Mouse (Mus musculus) liver, adult 10 weeks (tissue): ENCODE data around the gene Col17a1. TPM values are rescaled to one million over a fixed set of nuclear protein-coding genes. Genes with fewer than 3 reads are reported as not detected.

ENCODE experiments used
- polyA plus RNA-seq: library from polyadenylated mRNA; stranded (reverse); fragments of 350-450 nt; fragmentation: Illumina TruSeq; extraction: RNeasy Lipid Tissue Mini Kit (QIAGEN cat#74804); gene quantifications from one replicate; pipeline ENCODE4 v1.2.3, GENCODE M21; 2014; ENCODE audit warnings: low read depth, low replicate concordance

Col17a1 gene
- polyA plus RNA-seq, result not detected

DNA sequence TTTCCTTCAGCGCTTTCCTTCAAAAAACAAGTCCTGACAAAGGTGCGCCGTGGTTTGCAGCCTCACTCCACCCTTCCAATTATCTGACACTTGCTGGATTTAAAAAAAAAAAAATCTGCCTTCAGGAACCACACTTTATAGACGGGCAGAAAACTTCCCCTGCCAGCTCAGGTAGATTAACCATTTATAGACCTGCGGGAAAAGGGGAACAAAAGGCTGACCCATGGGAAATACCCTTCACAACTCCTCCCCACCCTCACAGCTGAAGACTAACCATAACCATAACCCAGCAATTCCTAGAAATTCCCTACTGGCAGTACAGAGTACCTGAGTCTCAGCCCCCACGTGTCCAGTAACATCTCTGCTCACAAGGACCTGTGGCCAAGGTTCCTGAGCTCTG, at the start of gene Col17a1:
Col17a1 (minus strand) TSS at position 101 of the 400 bp plus-strand sequence.

DNA sequence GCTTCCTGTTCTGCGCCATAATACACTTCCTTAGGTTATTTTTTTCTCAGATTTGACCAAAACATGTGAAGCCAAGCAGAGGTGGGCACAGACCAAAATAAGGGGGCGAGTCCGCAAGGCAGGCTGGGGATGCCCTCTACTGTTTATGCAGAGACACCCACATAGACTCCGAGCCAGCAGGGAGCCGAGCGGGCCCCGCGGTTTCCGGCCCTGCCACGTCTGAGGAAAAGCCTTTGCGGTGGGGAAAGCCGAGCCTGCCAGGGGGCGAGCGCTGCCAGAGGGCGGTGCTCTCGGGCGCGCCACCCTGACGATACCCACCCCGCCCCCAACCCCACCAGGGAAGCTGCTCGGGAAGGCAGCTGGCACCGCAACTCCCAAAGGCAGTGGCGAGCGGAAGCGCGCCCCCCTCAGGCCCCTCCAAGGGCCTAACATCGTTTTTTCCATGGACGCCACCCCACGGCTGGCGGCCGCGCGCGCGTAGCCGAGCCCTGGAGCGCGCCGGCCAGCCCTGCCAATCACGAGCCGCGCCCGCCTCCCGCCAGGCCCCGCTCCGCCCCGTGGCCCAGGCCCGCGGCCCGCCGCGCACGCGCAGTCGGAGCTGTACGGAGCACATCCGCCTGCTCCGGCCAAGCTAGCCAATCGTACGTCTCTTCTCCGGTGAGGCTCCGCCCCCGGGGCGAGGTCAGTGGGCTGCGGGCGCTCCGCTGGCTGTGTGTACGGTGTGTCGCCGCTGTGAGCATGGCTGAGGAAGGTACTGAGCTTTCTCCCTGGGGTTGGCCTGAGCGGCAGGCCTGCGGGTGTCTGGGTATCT, 39.4 kb upstream of the Col17a1 start, which contains the start of gene Sfr1:
Sfr1 (plus strand) TSS at position 612 of the 811 bp plus-strand sequence.

Other genes with a start within 250 kb of the Col17a1 start
- gene Sh3pxd2a, start 227.7 kb downstream of the Col17a1 start, polyA plus RNA-seq, result 4.9 TPM
- 2.4 TPM for gene Stn1, start 154.6 kb downstream of the Col17a1 start, polyA plus RNA-seq
- 26.4 TPM for gene Slk, start 112.4 kb downstream of the Col17a1 start, polyA plus RNA-seq
- gene Sfr1, start 39.6 kb upstream of the Col17a1 start, polyA plus RNA-seq, result 85.1 TPM
- gene Gsto1, start 162.9 kb upstream of the Col17a1 start, polyA plus RNA-seq, result 219 TPM
- not detected for gene Gsto2, start 173.4 kb upstream of the Col17a1 start, polyA plus RNA-seq
- not detected for gene Cfap43, start 227.2 kb upstream of the Col17a1 start, polyA plus RNA-seq
- gene Itprip, start 227.2 kb upstream of the Col17a1 start, polyA plus RNA-seq, result not detected
- not detected for gene Cfap58, start 245.6 kb upstream of the Col17a1 start, polyA plus RNA-seq